Mouse (Mus musculus): Measurements from ENCODE around the gene 4931406P16Rik. TPM values are rescaled to one million over a fixed set of nuclear protein-coding genes. Genes with fewer than 3 reads are reported as not detected.

4931406P16Rik gene
- total RNA-seq, 2 experiments from 2014 or later, result 41.8 to 48.2 TPM

GRCm38 (mm10) chr7:34319123-34319522, 5.8 kb upstream of the 4931406P16Rik start:
- intact Hi-C loops (cut with DNase I; ENCODE audit: low total_unique reads), result no loop called here
- peak; percentile 40 for DNase-seq

DNA sequence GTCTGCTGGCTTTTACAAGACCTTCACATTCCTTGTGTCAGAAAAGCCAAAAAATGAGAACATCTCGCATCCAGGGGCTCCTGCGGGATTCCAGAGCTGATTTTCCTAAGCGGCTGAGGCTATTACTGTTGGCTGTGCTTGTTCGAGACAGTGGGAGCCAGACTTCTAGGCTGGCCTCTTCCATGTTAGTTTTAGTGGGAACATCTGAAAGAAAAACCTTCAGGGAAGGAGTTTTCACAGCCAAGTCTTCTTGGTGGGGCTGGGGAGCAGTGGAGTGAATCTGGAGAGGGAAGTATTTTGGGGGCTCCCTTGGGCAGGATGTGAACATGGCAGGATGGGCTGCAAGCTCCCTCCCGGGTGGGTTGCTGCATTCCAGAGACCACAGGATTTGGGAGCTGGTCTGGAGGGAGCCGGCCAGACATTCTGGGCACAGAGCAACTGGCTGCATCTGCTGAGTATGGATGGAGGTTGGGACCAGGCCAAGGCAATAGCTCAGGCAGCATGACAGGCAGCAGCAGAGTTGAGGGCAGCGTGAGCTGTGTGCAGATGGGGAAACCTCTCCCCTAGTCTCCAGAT, 4.6 kb upstream of the 4931406P16Rik start:
- intact Hi-C loops (cut with DNase I; ENCODE audit: low total_unique reads), result no loop called here
- DNase-seq, result peak; percentile 80

DNA sequence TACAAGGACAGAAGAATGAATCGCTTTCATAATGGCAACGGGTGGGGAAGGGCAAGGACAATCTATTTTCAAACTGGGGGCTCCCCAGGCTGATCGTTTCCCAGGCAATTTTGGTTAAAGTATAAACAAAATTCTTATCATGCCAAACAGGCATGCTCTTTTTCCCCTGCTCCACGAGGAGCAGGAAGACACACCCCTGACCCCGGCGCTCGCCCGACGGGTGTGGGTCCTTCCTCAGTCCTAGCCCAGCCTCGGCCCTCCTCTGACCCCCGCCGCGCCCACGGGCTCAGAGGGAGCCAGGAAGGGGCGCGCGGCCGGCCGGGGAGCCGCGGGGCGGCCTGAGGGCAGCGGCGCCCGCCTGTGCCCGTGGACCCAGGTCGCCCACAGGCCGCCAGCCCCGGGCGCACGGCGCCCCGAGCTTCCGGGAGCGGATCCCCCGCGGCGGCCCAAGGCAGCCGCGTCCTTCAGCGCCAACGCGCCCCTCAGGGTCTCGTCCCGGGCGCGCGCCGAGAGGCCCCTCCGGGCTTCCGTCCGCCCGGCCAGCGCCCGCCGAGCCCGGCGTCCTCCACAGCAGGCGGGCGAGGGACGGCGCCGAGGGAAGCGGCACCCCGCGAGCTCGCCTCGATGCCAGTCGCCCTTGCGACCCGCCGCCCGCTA, 437 bp downstream of the 4931406P16Rik start:
- intact Hi-C loops (cut with DNase I; ENCODE audit: low total_unique reads), result loop anchor here (5.0 kb wide), 1 partner anchor 46 kb away; no protein-coding TSS in a partner anchor
- peak; percentile 62 for DNase-seq

GRCm38 (mm10) chr7:34309186-34309764, 4.1 kb downstream of the 4931406P16Rik start:
- intact Hi-C loops (cut with DNase I; ENCODE audit: low total_unique reads), result no loop called here
- no peak for DNase-seq

DNA sequence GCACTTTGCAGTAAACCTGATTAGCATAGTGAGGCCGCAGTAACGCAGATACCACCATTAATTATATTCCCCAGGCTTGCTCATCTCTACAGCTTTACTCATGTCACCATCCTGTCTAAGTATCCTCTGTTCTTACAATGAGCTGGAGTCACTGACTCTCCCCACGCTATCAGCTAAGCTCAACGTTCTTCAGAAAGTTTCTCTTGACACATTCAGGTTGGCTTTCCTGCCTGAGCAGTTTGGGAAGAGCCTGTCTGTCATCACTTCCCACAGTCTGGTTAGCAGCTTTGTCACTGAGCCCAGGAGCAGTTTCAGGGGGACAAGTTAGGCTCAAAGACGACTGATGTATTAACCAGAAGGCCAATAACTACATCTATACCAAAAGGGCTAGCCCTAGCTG, 4.8 kb downstream of the 4931406P16Rik start:
- DNase-seq, result no peak
- intact Hi-C loops (cut with DNase I; ENCODE audit: low total_unique reads), result no loop called here

GRCm38 (mm10) chr7:34305454-34305853, 7.9 kb downstream of the 4931406P16Rik start:
- intact Hi-C loops (cut with DNase I; ENCODE audit: low total_unique reads), result no loop called here
- DNase-seq, result no peak

- no peak for DNase-seq
- intact Hi-C loops (cut with DNase I; ENCODE audit: low total_unique reads), result no loop called here
These were observed 10.7 kb downstream of the 4931406P16Rik start for GRCm38 (mm10) chr7:34302651-34303050.

GRCm38 (mm10) chr7:34301952-34302351, 11.4 kb downstream of the 4931406P16Rik start:
- intact Hi-C loops (cut with DNase I; ENCODE audit: low total_unique reads), result no loop called here

DNA sequence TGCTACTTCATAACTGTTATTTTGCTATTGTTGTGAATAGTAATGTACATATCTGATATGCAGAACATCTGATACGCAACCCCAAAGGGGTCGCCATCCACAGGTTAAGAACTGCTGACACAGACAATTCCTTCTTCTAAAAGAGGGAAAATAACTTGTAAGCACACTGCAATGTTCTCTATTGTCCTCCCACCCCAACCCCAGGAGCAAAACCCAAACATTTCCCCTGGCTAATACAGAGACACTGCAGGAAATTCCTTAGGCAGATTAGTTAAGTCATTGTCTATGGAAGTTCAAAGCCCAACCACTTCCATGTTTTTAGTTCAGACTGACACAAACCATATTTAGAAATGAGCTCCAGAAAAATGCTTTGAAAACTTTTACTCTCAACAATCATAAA, 14.5 kb downstream of the 4931406P16Rik start:
- DNase-seq, result no peak
- intact Hi-C loops (cut with DNase I; ENCODE audit: low total_unique reads), result no loop called here

More at GRCm38 (mm10) chr7:34301952-34302351, 11.4 kb downstream of the 4931406P16Rik start:
- no peak for DNase-seq

DNA sequence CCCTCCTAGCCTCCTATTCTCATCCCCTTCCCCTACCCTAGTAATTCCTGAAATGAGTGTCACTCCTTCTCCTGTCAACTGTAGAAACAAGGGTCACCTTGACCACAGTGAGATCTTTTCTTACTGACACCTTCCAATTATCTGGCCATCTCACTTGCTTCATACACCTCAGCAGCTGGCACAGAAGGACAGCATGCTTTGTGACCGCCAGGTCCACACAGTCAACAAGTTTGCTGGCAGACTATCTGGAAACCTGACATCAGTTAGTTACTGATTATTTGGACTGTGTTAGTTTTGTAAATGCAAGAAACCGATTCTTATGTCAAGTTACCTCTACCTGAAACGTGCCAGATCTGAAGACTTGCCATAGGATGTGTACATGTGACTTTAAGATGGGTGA, 17.2 kb downstream of the 4931406P16Rik start:
- intact Hi-C loops (cut with DNase I; ENCODE audit: low total_unique reads), result no loop called here
- DNase-seq, result no peak

DNA sequence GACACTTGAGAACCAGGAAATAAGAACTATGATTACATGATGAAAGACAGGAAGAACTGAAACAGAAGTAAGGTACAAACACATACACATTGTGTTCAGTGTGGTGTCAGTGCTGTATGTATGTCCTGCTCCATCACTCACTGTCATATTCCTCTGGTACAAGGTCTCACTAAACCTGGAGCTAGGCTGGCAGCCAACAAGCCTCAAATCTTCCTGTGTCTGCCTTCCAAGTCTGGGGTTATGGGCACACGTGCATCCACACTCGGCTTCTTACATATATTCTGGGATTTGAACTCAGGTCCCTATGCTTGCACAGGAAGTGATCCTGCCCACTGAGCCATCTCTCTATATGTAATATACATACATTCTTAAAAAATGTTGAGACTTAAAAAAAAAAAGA, 20.7 kb downstream of the 4931406P16Rik start:
- intact Hi-C loops (cut with DNase I; ENCODE audit: low total_unique reads), result no loop called here
- DNase-seq, result no peak

GRCm38 (mm10) chr7:34291265-34291664, 22.1 kb downstream of the 4931406P16Rik start:
- no peak for DNase-seq
- intact Hi-C loops (cut with DNase I; ENCODE audit: low total_unique reads), result no loop called here

DNA sequence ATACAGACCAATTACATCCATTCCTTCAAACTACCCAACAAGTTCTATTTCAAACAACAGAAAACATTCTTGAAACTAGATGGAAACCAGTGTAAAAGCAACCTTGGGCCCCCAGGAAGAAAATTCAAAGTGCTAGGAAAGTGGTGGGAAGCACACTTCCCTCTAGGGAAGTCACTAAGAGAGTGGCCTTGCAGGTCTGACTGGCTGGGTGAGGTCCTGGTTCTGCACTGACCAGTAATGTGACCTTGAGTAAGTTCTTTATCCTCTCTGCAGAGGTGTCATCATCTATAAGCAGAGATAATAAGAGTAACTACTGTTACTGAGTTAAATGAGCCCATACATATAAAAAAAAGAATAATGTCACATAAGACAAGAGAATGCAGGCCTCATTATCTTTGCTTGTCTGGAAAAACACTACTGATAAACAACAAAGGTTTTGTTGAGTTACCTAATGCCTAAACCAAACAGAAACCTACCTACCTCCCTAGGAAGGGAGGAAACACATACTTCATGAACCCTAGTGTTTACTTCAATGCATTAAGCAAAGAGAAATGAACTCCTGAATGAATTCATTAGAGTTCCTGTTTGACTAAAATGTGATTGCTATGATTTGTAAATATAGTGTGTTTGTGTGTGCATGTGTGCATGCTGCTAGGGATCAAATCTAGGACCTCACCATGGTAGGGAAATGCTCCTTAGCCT, 22.8 kb downstream of the 4931406P16Rik start:
- intact Hi-C loops (cut with DNase I; ENCODE audit: low total_unique reads), result no loop called here
- DNase-seq, result no peak

- peak; percentile 40 for DNase-seq
These were observed 35.7 kb downstream of the 4931406P16Rik start for GRCm38 (mm10) chr7:34277656-34278055.

DNA sequence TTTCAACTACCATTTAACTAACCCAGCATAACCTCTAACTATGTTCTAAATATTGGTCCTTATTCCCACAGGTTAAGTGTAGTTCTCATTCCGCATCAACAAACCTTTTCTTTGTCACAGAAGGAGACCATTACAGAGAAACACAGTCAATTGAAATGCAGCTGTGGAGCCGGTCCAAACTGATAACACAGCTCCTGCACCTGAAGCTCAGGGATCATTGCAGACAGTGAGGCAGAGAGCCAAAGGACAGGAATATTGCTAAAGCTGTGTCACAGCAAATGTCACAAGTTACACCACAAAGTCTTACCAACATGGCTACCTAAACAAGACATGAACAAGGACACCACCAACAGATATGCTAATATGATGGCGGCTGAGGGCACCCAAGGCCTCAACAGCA, 37.3 kb downstream of the 4931406P16Rik start:
- intact Hi-C loops (cut with DNase I; ENCODE audit: low total_unique reads), result no loop called here
- DNase-seq, result no peak

More at GRCm38 (mm10) chr7:34277656-34278055, 35.7 kb downstream of the 4931406P16Rik start:
- intact Hi-C loops (cut with DNase I; ENCODE audit: low total_unique reads), result no loop called here

- no peak for DNase-seq
- intact Hi-C loops (cut with DNase I; ENCODE audit: low total_unique reads), result no loop called here
These were observed 40.9 kb downstream of the 4931406P16Rik start for GRCm38 (mm10) chr7:34272465-34272864.

GRCm38 (mm10) chr7:34268463-34268862, 44.9 kb downstream of the 4931406P16Rik start:
- intact Hi-C loops (cut with DNase I; ENCODE audit: low total_unique reads), result loop anchor here (5.0 kb wide), 1 partner anchor 44 kb away; the partner anchor contains the start of gene 4931406P16Rik
- DNase-seq, result no peak

GRCm38 (mm10) chr7:34266421-34266820, 46.9 kb downstream of the 4931406P16Rik start:
- intact Hi-C loops (cut with DNase I; ENCODE audit: low total_unique reads), result loop anchor here (5.0 kb wide), 1 partner anchor 46 kb away; the partner anchor contains the start of gene 4931406P16Rik
- no peak for DNase-seq

- intact Hi-C loops (cut with DNase I; ENCODE audit: low total_unique reads), result loop anchor here (5.0 kb wide), 1 partner anchor 46 kb away; the partner anchor contains the start of gene 4931406P16Rik
- DNase-seq, result peak; percentile 65
These were observed 47.4 kb downstream of the 4931406P16Rik start for GRCm38 (mm10) chr7:34265876-34266346.

DNA sequence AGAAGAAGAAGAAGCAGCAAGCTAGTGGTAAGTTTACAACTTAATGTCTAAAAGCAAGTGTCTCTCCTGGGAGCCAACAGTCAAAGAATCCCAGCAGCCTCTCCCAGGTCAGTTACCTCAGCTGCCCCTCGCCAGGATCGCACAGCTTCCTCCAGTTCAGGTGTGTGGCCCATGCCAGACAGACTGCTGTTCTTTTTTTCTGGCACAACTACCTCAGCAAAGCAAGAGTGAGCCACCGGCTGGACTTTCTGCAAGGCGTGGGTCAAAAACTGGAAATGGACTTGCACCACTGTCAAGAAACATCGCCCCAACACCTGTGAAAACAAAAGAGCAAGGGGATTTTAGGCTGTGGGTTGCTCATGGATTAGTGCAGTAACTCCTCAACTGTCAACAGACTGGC, 49.9 kb downstream of the 4931406P16Rik start:
- intact Hi-C loops (cut with DNase I; ENCODE audit: low total_unique reads), result loop anchor here (5.0 kb wide), 1 partner anchor 79 kb away; no protein-coding TSS in a partner anchor
- DNase-seq, result no peak

Measured in gastrocnemius, postnatal 14 days (tissue).